Mouse (Mus musculus) liver, embryonic 14.5 days (tissue): ENCODE results near the gene Pum2. TPM values are rescaled to one million over a fixed set of nuclear protein-coding genes. Genes with fewer than 3 reads are reported as not detected.

ENCODE experiments used
- ATAC-seq: fragments of 200-750 bp; cut with Nextera tagmentation; 2 replicates; pipeline ENCODE4 v1.8.0; 2017; ENCODE audit warnings: moderate number of reproducible peaks, mild to moderate bottlenecking, moderate library complexity; ENCODE audit not compliant: insufficient read depth
- DNase-seq, 3 experiments: peaks; one replicate each; pipeline ENCODE4 v3.0.0-alpha.2; 2012 to 2013; ENCODE audit warnings: low read depth in 3 of 3, low spot score in 3 of 3
- H3K27ac ChIP-seq: fragments of 300-500 bp; sonication (generic); 2 replicates; pipeline ENCODE4 v1.5.1; 2014; ENCODE audit warnings: moderate library complexity, mild to moderate bottlenecking, control low read depth, inconsistent platforms
- H3K27me3 ChIP-seq: fragments of 300-500 bp; sonication (generic); 2 replicates; pipeline ENCODE4 v1.6.1; 2014; ENCODE audit warnings: mild to moderate bottlenecking, low read length, moderate library complexity; ENCODE audit not compliant: control insufficient read depth, insufficient read depth
- H3K36me3 ChIP-seq: fragments of 300-500 bp; sonication (generic); replicated peaks from 2 replicates; pipeline ENCODE4 v1.6.1; 2014; ENCODE audit warnings: low read depth; ENCODE audit not compliant: control insufficient read depth, insufficient read depth
- H3K4me1 ChIP-seq, 2 experiments: fragments of 200-500 bp in 1 of 2; fragments of 300-500 bp in 1 of 2; sonication (generic) in 1 of 2; replicated peaks; 2 replicates each; pipeline ENCODE4 v1.6.1; 2012 to 2014; ENCODE audit warnings: antibody characterized with exemption in 1 of 2, inconsistent platforms in 1 of 2, low read length in 1 of 2; ENCODE audit not compliant: control insufficient read depth in 2 of 2, insufficient read depth in 2 of 2
- H3K4me2 ChIP-seq: fragments of 300-500 bp; sonication (generic); 2 replicates; pipeline ENCODE4 v1.6.1; 2014; ENCODE audit warnings: low read depth, mild to moderate bottlenecking, control low read depth, moderate library complexity
- H3K4me3 ChIP-seq, 2 experiments: fragments of 200-500 bp in 1 of 2; fragments of 300-500 bp in 1 of 2; sonication (generic) in 1 of 2; 2 replicates each; pipeline ENCODE4 v1.5.1; 2012 to 2014; ENCODE audit warnings: low read depth in 2 of 2, low read length in 2 of 2, mild to moderate bottlenecking in 2 of 2, control low read depth in 1 of 2, inconsistent platforms in 1 of 2, moderate library complexity in 1 of 2; ENCODE audit not compliant: insufficient read depth in 1 of 2
- H3K9ac ChIP-seq: fragments of 300-500 bp; sonication (generic); replicated peaks from 2 replicates; pipeline ENCODE4 v1.6.1; 2014; ENCODE audit warnings: mild to moderate bottlenecking, control low read depth, moderate library complexity
- H3K9me3 ChIP-seq: fragments of 300-500 bp; sonication (generic); 2 replicates; pipeline ENCODE4 v1.6.1; 2016; ENCODE audit warnings: low read length, mixed read lengths; ENCODE audit not compliant: control insufficient read depth
- CTCF ChIP-seq: IDR thresholded peaks from 2 replicates; pipeline ENCODE4 v1.5.1; 2016; ENCODE audit warnings: antibody characterized with exemption, low read depth, control low read depth
- EP300 ChIP-seq: IDR thresholded peaks from 2 replicates; pipeline ENCODE4 v1.6.1; 2016; ENCODE audit warnings: antibody characterized with exemption, low read depth
- WGBS: fragments of 180-500 bp; shearing (Covaris S2); extraction: QIAGEN DNeasy Blood & Tissue Kit; methylation state at CpG from one replicate; pipeline ENCODE4 v1.1.7; 2014; ENCODE audit not compliant: insufficient replicate concordance; 5-methylcytosine and 5-hydroxymethylcytosine counted together
- polyA plus RNA-seq, 2 experiments: library from polyadenylated mRNA; depleted of rRNA in 1 of 2; stranded (reverse) in 1 of 2; unstranded in 1 of 2; fragments of >200 nt; fragmentation: Nextera tagmentation in 1 of 2; extraction: Ambion mirVana in 1 of 2; gene quantifications; 2 replicates each; pipeline versions ENCODE4 v1.2.1 to v1.2.3; 2012 to 2014

The Pum2 gene
- polyA plus RNA-seq, 2 experiments: 18.4 to 20.6 TPM

DNA sequence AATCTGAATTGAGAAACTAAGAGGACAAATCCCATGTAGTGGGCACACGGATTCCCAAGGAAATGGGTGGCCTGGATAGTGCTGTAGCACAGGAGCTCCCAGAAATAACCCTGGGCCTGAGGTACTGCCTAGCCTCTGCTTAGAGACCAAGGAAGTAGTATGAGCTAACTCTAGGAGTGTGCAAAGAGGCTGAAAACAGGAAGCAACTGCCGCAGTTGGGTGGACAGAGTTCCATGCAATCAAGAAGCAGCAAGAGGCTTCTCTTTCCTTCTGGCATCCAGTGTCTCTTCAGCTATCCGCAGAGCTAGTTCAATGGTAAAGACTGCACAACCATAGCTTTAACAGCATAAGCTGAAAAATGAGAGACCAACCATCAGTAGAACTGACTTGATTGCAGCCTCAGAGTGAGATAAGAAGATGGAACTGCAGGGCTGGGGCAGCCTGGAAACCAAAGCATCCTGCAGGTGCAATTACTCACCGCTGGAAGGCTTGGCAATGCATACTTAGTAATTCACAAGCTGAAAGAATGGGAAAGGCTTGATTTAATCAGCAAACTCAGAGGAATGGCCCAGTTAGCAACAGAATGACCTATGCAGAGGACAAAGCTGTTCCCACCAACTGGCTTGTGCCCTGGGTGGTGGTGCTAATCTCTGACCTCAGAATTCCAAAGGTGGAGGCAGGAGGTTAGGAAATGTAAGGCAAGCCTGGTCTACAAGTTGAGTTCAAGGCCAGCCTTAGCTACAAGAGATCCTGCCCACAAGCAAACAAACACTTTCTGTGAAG, 6.3 kb upstream of the Pum2 start:
- peaks cover 0 to 4% of the 10 kb centered on the region in 2 experiments; a peak in 2 of 4 replicates for H3K4me1 ChIP-seq
- DNase-seq (no peak), ATAC-seq (no peak)
- TF ChIP-seq CTCF: no peak
- TF ChIP-seq EP300: no peak
- H3K4me3 ChIP-seq: no peak overlapping the region
- no peaks in the 10 kb centered on the region for H3K27me3 ChIP-seq
- no peaks in the 10 kb centered on the region for H3K9me3 ChIP-seq
- no peak overlapping the region for H3K9ac ChIP-seq
- no peak overlapping the region for H3K27ac ChIP-seq
- no peaks in the 10 kb centered on the region for H3K36me3 ChIP-seq
- WGBS: 37% methylated on average over 4 of the region's 4 CpGs
- no peak overlapping the region for H3K4me2 ChIP-seq

GRCm38 (mm10) chr12:8669421-8669820, 4.5 kb upstream of the Pum2 start:
- no peak overlapping the region for H3K27ac ChIP-seq
- no peak overlapping the region for H3K9ac ChIP-seq
- H3K4me1 ChIP-seq: peaks cover 6 to 11% of the 10 kb centered on the region in 2 experiments
- no peak overlapping the region for H3K4me3 ChIP-seq
- no peak overlapping the region for H3K4me2 ChIP-seq
- 59% methylated on average over 4 of the region's 4 CpGs for WGBS
- TF ChIP-seq EP300 (no peak), CTCF (no peak)
- H3K36me3 ChIP-seq: no peaks in the 10 kb centered on the region
- DNase-seq (no peak), ATAC-seq (no peak)
- H3K27me3 ChIP-seq: no peaks in the 10 kb centered on the region
- H3K9me3 ChIP-seq: no peaks in the 10 kb centered on the region

DNA sequence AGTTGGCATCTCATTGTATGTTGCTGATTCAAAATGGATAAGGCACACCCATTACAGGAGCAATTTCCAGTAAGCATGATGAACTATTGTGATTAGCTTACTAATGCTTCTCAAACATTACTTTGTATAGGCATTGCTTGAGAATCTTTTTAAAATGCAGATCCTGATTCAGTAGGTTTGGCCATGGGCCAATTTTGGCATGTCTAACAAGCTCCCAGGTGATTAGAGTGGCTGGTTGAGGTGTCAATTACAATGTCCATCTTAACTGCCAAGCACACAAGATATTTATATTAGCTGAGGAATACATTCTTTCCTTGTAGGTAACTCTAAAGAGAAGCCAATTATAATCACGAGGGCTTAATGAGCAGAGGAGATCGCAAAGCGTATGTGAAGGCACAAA, 4.1 kb upstream of the Pum2 start:
- H3K4me2 ChIP-seq: no peak overlapping the region
- H3K36me3 ChIP-seq: no peaks in the 10 kb centered on the region
- TF ChIP-seq EP300: no peak
- no peak for TF ChIP-seq CTCF
- H3K9ac ChIP-seq: no peak overlapping the region
- H3K9me3 ChIP-seq: no peaks in the 10 kb centered on the region
- no peak for DNase-seq
- no peak overlapping the region for H3K27ac ChIP-seq
- no peaks in the 10 kb centered on the region for H3K27me3 ChIP-seq
- 77% methylated on average over 3 of the region's 3 CpGs for WGBS
- no peak for ATAC-seq
- no peak overlapping the region for H3K4me3 ChIP-seq
- H3K4me1 ChIP-seq: peaks cover 6 to 11% of the 10 kb centered on the region in 2 experiments

DNA sequence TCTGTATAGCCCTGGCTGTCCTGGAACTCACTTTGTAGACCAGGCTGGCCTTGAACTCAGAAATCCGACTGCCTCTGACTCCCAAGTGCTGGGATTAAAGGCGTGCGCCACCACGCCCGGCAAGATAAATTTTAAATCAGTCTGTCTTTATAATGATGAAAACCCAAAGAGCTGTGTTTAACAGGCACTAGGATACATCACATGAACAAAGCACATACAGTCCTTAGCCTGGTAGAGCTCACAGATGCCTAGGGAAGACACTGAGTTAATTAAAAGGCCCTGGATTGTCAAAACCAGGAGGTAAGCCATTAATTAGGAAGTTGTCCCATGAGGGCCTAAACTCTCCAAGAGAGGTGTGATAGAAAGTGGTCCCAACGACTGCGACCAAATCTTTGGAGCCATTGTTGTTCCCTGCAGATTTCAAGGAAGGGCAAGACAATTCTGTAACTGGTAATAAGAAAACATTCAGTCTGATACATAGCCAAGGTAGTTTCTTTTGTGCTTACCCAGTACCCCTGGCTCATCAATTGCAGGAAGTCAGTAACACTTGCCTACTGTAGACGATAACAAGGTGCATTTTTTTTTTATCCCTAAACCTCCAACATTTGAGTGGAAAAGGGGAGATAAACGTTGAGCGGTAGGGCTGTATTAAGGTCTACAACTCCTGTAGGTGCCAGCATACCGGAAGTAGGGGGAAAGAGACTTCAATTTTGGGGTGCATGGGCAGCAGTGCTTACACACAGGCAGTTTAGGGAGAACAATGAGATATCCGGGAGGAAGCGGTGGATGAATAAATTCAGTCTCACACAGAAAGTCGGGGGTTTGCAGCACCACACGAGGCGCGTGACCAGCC, 587 bp upstream of the Pum2 start:
- Histone ChIP-seq H3K27me3 (no peaks in the 10 kb centered on the region), H3K4me3 (peak overlapping the region; percentile 71 to 92), H3K9me3 (no peaks in the 10 kb centered on the region), H3K36me3 (no peaks in the 10 kb centered on the region), H3K9ac (peak overlapping the region; percentile 82), H3K4me1 (peaks cover 16 to 18% of the 10 kb centered on the region in 2 experiments), H3K27ac (peak overlapping the region; percentile 64), H3K4me2 (peak overlapping the region; percentile 95)
- 35% methylated on average over 17 of the region's 17 CpGs for WGBS
- peak in 1 of 3 experiments; percentile 15 for DNase-seq
- TF ChIP-seq CTCF: no peak
- TF ChIP-seq EP300: no peak
- ATAC-seq: peak; percentile 31; the same call in 1 of the 2 replicates

- Histone ChIP-seq H3K4me1 (peaks cover 16 to 18% of the 10 kb centered on the region in 2 experiments), H3K27ac (peak overlapping the region; percentile 86), H3K4me3 (peak overlapping the region; percentile 92 to 100), H3K36me3 (no peaks in the 10 kb centered on the region), H3K4me2 (peak overlapping the region; percentile 90), H3K27me3 (no peaks in the 10 kb centered on the region), H3K9ac (peak overlapping the region; percentile 98), H3K9me3 (no peaks in the 10 kb centered on the region)
- ATAC-seq (peak; percentile 73), DNase-seq (no peak)
- WGBS: 1% methylated on average over 54 of the region's 62 CpGs
- no peak for TF ChIP-seq EP300
- TF ChIP-seq CTCF: no peak
These were observed 487 bp downstream of the Pum2 start for GRCm38 (mm10) chr12:8674377-8674864.
